Mouse (Mus musculus): ENCODE data around the gene Tdrd1.

DNA sequence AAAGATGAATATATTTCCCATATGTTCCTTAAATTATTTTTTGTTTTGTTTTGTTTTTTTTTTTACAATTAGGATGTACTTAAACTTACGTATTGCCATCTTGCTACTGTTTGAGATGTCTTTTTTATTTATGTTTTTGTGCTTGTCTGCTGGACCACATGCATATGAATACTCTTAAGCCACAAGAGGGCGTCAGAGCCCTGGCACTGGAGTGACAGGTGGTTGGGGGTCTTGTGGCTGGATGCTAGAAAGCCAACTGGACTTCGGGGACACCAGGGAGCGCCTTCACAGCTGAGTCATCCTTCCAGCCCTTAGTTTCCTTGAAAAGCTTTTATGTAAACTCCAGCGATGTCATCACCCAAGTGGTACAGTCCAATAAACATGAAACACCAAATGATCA, 17.2 kb upstream of the Tdrd1 start:
- TF ChIP-seq CTCF (IDR thresholded peaks at IDR 0.05; ENCODE audit: extremely low read depth, insufficient read depth, insufficient read length, insufficient replicate concordance) (peak; percentile 13; the same call in 1 of the 2 replicates), POLR2A (IDR thresholded peaks at IDR 0.05; ENCODE audit: low read depth, low read length) (no peak)

Measured in spleen, adult 2 months (tissue).